Mouse (Mus musculus) kidney, embryonic 16.5 days (tissue): ENCODE data around the gene Arl3. TPM values are rescaled to one million over a fixed set of nuclear protein-coding genes. Genes with fewer than 3 reads are reported as not detected.

Experiments
- ATAC-seq: fragments of 200-750 bp; cut with Nextera tagmentation; 2 replicates; pipeline ENCODE4 v1.8.0; 2017; ENCODE audit warnings: moderate TSS enrichment; ENCODE audit not compliant: low FRiP score, low TSS enrichment
- H3K27ac ChIP-seq: fragments of 300-500 bp; sonication (generic); 2 replicates; pipeline ENCODE4 v1.5.1; 2014; ENCODE audit warnings: low read length
- H3K27me3 ChIP-seq: fragments of 300-500 bp; sonication (generic); 2 replicates; pipeline ENCODE4 v1.6.1; 2014; ENCODE audit warnings: low read length, control low read depth, mixed read lengths; ENCODE audit not compliant: insufficient read depth
- H3K36me3 ChIP-seq: fragments of 300-500 bp; sonication (generic); 2 replicates; pipeline ENCODE4 v1.6.1; 2014; ENCODE audit warnings: low read length, control low read depth, mixed read lengths; ENCODE audit not compliant: insufficient read depth
- H3K4me1 ChIP-seq: fragments of 300-500 bp; sonication (generic); 2 replicates; pipeline ENCODE4 v1.6.1; 2014; ENCODE audit warnings: low read length, control low read depth, mixed read lengths; ENCODE audit not compliant: insufficient read depth
- H3K4me2 ChIP-seq: fragments of 300-500 bp; sonication (generic); replicated peaks from 2 replicates; pipeline ENCODE4 v1.6.1; 2014; ENCODE audit warnings: low read depth, low read length
- H3K4me3 ChIP-seq: fragments of 300-500 bp; sonication (generic); 2 replicates; pipeline ENCODE4 v1.5.1; 2014; ENCODE audit warnings: mild to moderate bottlenecking, low read length
- H3K9ac ChIP-seq: fragments of 300-500 bp; sonication (generic); replicated peaks from 2 replicates; pipeline ENCODE4 v1.6.1; 2014; ENCODE audit warnings: low read length
- H3K9me3 ChIP-seq: fragments of 300-500 bp; sonication (generic); 2 replicates; pipeline ENCODE4 v1.6.1; 2016; ENCODE audit warnings: low read length, control low read depth
- WGBS: fragments of 180-500 bp; shearing (Covaris S2); extraction: QIAGEN DNeasy Blood & Tissue Kit; methylation state at CpG from one replicate; pipeline ENCODE4 v1.1.7; 2014; 5-methylcytosine and 5-hydroxymethylcytosine counted together
- polyA plus RNA-seq: library from polyadenylated mRNA; unstranded; fragments of >200 nt; fragmentation: Nextera tagmentation; extraction: Ambion mirVana; gene quantifications from 2 replicates; pipeline ENCODE4 v1.2.1, GENCODE M21; 2015

The Arl3 gene
- polyA plus RNA-seq, 1 experiment from 2014 or later, result 148 TPM

DNA sequence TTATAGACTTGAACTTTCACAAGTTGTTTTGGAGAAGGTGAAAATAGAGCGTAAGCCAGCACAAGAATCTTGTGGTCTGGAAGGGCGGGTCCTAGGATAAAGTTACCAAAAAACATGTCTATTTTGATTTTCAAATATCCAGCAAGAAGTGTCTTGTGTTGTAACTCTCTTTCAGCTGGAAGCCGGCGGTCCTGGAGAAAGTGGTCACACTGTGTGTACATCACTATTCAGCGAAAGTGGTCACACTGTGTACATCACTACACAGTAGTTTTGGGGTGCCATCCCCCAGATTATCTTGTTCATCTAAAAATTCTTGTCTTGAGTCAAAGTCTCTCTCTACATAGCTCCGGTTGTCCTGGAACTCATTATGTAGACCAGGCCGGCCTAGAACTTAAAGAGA, 35.2 kb upstream of the Arl3 start:
- Histone ChIP-seq H3K4me2 (no peak overlapping the region), H3K27ac (no peak overlapping the region), H3K36me3 (peaks cover 17% of the 10 kb centered on the region; the same call in 1 of the 2 replicates), H3K4me1 (peaks cover 14% of the 10 kb centered on the region), H3K27me3 (no peaks in the 10 kb centered on the region), H3K4me3 (no peak overlapping the region), H3K9me3 (no peaks in the 10 kb centered on the region), H3K9ac (no peak overlapping the region)
- 96% methylated on average over 7 of the region's 7 CpGs for WGBS
- no peak for ATAC-seq

DNA sequence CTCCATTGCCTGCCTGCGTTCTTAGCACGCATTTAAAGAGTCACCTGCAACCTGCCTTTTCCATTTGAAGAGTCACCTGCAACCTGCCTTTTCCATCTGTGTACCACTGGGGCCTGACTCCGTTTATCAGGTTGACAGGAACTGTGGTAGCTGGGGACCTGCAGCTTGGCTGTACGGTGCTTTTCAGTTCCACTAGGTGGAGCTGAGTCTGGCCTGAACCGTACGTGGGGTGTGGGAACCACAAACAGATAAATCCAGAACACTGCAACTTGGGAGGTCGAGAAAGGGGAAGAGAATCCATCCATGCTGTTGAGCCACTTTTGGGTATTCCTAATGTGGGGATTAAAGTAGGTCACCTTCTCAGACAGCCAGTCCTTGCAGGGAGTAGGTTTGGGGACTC, 34.4 kb upstream of the Arl3 start:
- Histone ChIP-seq H3K4me2 (no peak overlapping the region), H3K9me3 (no peaks in the 10 kb centered on the region), H3K4me3 (no peak overlapping the region), H3K9ac (no peak overlapping the region), H3K27me3 (no peaks in the 10 kb centered on the region), H3K36me3 (peaks cover 17% of the 10 kb centered on the region; the same call in 1 of the 2 replicates), H3K27ac (no peak overlapping the region), H3K4me1 (peaks cover 14% of the 10 kb centered on the region)
- 57% methylated on average over 7 of the region's 7 CpGs for WGBS
- no peak for ATAC-seq

DNA sequence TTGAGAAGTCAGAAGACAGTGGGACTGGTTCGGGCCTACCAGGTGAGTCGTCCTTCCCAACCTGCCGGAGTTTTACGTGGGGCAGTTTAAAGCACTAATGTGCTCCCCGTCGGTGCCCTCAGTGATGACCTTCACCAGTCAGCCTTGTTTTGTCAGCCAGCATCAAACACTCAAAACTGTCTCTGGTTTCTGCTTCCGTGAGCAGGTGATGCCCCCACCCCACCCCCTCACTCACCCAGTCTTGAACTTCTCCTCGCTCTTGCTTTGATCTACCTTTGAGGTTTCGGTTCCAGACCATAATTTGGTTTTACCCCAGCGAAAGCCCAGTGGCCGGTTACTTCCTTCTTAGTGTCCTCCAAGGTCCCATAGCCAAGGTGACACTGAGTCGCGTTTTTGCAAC, 33.7 kb upstream of the Arl3 start:
- ATAC-seq, result no peak
- H3K9ac ChIP-seq, result no peak overlapping the region
- peaks cover 17% of the 10 kb centered on the region; the same call in 1 of the 2 replicates for H3K36me3 ChIP-seq
- H3K9me3 ChIP-seq, result no peaks in the 10 kb centered on the region
- H3K27ac ChIP-seq, result no peak overlapping the region
- peaks cover 14% of the 10 kb centered on the region for H3K4me1 ChIP-seq
- H3K27me3 ChIP-seq, result no peaks in the 10 kb centered on the region
- no peak overlapping the region for H3K4me3 ChIP-seq
- H3K4me2 ChIP-seq, result no peak overlapping the region
- 80% methylated on average over 13 of the region's 13 CpGs for WGBS

DNA sequence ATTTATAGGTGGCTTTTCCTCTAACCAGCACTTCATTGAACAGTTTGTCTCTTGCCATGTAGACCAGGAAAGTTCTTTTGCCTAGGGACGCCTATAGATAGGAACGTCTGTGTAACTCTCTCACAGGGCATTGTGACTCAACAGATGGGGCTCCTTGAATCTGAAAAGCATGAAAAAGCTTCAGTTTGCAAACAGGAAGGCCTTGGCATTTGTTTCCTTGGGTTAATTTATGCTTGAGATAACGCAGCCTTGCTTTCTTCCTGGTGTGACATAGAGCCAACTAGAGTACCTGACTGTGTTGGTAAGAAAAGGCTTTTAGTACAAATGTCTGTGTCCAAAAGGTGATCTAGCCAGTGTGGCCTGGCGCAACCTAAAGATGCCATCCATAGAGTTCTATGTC, 29.4 kb upstream of the Arl3 start:
- H3K4me2 ChIP-seq, result no peak overlapping the region
- WGBS, result 72% methylated on average over 4 of the region's 4 CpGs
- H3K4me1 ChIP-seq, result peaks cover 37% of the 10 kb centered on the region
- no peak overlapping the region for H3K9ac ChIP-seq
- H3K27me3 ChIP-seq, result no peaks in the 10 kb centered on the region
- no peak for ATAC-seq
- H3K9me3 ChIP-seq, result no peaks in the 10 kb centered on the region
- peaks cover 11% of the 10 kb centered on the region; the same call in 1 of the 2 replicates for H3K36me3 ChIP-seq
- no peak overlapping the region for H3K4me3 ChIP-seq
- H3K27ac ChIP-seq, result no peak overlapping the region

DNA sequence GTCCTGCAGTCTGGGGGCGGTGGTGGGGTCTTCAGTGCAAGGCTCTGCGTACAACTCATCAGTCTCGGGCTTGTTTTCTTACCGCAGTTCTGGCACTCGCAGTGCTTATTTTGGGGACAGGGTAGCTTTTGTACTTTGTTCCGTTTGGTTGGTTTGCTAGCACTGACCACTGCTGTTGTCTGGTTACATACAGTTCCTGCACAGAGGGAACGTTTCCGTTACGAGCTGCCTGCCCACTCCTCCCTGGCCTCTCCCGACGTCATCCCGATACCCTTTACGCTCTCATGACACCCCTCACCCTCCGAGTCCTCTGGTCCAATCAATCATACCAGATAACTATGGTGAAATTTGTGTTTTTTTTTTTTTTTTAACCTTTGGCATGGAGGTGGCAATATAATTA, 28.5 kb upstream of the Arl3 start:
- no peak for ATAC-seq
- Histone ChIP-seq H3K4me3 (no peak overlapping the region), H3K4me1 (peaks cover 34% of the 10 kb centered on the region), H3K27me3 (no peaks in the 10 kb centered on the region), H3K27ac (peak overlapping the region; percentile 47; the same call in 1 of the 2 replicates), H3K4me2 (peak overlapping the region; percentile 11), H3K9ac (peak overlapping the region; percentile 36; the same call in 1 of the 2 replicates), H3K9me3 (no peaks in the 10 kb centered on the region), H3K36me3 (peaks cover 7% of the 10 kb centered on the region; the same call in 1 of the 2 replicates)
- 45% methylated on average over 14 of the region's 14 CpGs for WGBS

DNA sequence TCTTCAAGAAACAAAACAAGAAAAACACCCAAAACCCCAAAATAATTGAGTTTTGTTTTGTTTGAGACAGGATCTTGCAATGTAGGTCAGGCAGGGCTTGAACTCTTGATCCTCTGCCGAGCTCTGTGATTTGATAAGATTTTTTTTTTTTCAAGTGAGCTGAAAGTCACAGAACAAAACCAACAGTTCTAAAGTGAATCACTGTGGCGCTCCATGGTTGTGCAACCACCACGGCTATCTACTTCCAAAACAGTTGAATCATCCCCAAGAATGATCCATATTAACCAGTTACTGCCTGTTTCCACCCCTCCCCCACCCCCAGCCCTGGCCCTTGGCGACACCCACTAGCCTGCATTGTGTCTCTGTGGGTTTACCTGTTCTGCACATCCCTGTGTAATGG, 27.4 kb upstream of the Arl3 start:
- peak overlapping the region; percentile 100 for H3K4me3 ChIP-seq
- H3K27ac ChIP-seq, result no peak overlapping the region
- peak overlapping the region; percentile 86 for H3K4me2 ChIP-seq
- ATAC-seq, result no peak
- H3K9me3 ChIP-seq, result no peaks in the 10 kb centered on the region
- peaks cover 8% of the 10 kb centered on the region; the same call in 1 of the 2 replicates for H3K36me3 ChIP-seq
- H3K9ac ChIP-seq, result peak overlapping the region; percentile 88
- H3K4me1 ChIP-seq, result peaks cover 34% of the 10 kb centered on the region
- H3K27me3 ChIP-seq, result no peaks in the 10 kb centered on the region
- 62% methylated on average over 4 of the region's 4 CpGs for WGBS

DNA sequence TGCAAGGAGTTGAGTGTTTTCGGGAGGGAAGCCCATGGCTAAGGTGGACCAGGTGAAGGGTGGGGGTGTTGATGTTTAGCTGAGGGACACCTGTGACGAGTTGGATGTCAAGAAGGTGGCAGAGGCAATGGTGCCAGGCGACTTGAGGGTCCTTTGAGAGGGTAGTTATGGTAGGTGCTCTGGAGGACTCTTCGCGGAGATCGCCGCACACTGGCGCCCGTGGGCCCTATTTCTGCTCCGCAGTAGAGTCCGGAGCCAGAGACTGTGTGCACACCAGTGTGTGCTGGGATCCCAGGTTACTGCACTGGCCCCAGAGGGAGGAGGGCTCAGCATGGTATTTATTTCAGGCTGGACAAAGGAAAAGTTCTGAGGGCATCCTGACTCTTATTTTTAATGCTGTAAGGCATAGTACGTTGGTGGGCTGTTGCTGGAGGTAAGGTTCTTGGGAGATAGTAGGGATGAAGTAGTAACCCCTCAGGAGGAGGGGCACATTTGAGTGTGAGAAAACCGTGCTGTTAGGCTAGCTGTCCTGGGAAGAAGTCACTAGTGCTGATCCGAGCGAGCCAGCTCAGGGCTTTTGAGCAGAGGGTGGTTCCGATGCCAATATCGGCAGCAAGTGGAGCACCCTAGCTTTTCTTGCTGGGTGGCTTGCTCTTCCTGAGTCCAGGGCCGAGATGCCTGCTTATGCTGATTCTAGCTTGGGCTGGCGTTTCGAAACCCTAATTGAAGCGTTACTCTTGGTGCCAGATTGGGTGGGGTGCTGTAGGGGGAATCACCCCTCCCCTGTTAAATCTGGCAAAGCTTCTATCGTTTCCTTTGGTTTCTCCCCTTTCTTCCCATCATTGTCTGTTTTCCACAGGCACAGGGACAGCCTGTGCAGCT, 26.6 kb upstream of the Arl3 start:
- H3K27me3 ChIP-seq, result no peaks in the 10 kb centered on the region
- peaks cover 14% of the 10 kb centered on the region; the same call in 1 of the 2 replicates for H3K36me3 ChIP-seq
- 12% methylated on average over 22 of the region's 22 CpGs for WGBS
- peaks cover 34% of the 10 kb centered on the region for H3K4me1 ChIP-seq
- peak overlapping the region; percentile 88 for H3K9ac ChIP-seq
- H3K27ac ChIP-seq, result peak overlapping the region; percentile 79
- ATAC-seq, result peak; percentile 16; the same call in 1 of the 2 replicates
- peak overlapping the region; percentile 86 for H3K4me2 ChIP-seq
- no peaks in the 10 kb centered on the region for H3K9me3 ChIP-seq
- H3K4me3 ChIP-seq, result peak overlapping the region; percentile 100

DNA sequence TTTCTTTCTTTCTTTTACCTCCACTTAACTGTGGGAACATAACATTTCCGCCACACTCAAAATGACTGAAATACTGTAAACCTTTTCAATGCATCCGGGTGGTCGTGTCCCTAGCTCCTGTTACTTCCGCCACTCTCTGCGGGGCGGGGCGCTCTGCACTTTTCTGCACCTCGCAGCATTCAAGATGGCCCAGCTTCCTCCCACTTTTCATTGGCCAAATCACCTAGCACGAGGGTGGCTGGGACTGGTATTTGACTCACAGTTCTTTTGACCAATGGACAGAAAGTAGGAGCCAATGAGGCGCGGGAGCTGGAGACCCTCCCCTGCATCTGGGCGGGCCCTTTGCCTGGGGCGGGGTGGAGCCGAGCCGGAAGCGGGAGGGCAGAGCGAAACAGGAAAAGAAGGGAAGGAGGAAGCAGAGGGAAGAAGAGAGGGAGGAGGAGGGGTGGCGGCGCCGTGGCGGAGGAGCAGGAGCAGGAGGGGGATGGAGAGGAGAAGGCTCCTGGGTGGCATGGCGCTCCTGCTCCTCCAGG, 25.8 kb upstream of the Arl3 start, which contains the start of gene Wbp1l:
TSS of gene Wbp1l (plus strand) at position 365 of the 533 bp plus-strand sequence.
- H3K4me1 ChIP-seq, result peaks cover 34% of the 10 kb centered on the region
- peak within 1 kb of the TSS; percentile 86 for H3K4me2 ChIP-seq
- peak within 1 kb of the TSS; percentile 79 for H3K27ac ChIP-seq
- no peaks in the 10 kb centered on the region for H3K27me3 ChIP-seq
- WGBS, result under 1% methylated on average over 18 of the region's 22 CpGs
- H3K36me3 ChIP-seq, result peaks cover 17% of the 10 kb centered on the region
- peak within 1 kb of the TSS; percentile 100 for H3K4me3 ChIP-seq
- H3K9ac ChIP-seq, result peak within 1 kb of the TSS; percentile 88
- ATAC-seq, result peak; percentile 99
- H3K9me3 ChIP-seq, result no peaks in the 10 kb centered on the region

DNA sequence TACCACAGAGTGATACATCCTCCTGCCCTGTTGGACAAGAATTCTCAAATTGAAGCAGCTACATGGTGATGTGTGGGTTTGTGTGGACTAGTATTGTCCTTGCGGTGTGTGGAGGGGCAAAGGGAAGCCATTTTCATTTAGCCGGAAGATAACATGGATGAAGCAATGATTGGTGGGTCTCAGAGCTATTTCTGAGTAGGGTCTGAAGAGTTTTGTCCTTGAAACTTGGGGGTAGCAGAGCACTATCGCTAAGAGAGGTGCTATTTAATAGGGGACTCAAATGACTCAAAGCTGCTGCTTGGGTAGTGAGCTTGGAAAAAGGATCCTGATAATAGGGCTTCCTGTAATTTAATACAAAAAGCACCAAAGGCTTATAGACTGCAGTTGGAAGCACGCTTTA, 25.2 kb upstream of the Arl3 start:
- whole genome bisulfite sequencing, result 73% methylated on average over 4 of the region's 4 CpGs
- Histone ChIP-seq H3K27me3 (no peaks in the 10 kb centered on the region), H3K9ac (no peak overlapping the region), H3K4me1 (peaks cover 34% of the 10 kb centered on the region), H3K36me3 (peaks cover 21% of the 10 kb centered on the region), H3K4me3 (no peak overlapping the region; the same call in 1 of the 2 replicates), H3K4me2 (peak overlapping the region; percentile 42), H3K27ac (0 out of 2 replicates have a peak overlapping the region, but pooled peaks have one; percentile 39), H3K9me3 (no peaks in the 10 kb centered on the region)
- no peak for ATAC-seq
